Mouse (Mus musculus) cerebellum, postnatal 4 days (tissue): ENCODE measurements around the gene Iffo1.

Source experiments
- DNase-seq, 2 experiments: peaks; one replicate each; pipeline ENCODE4 v3.0.0; 2022; ENCODE audit warnings: low spot score in 2 of 2, mixed read lengths in 1 of 2

Gene Iffo1

GRCm38 (mm10) chr6:125139747-125140146 is 5.3 kb upstream of the Iffo1 start:
- no peak for DNase-seq

DNA sequence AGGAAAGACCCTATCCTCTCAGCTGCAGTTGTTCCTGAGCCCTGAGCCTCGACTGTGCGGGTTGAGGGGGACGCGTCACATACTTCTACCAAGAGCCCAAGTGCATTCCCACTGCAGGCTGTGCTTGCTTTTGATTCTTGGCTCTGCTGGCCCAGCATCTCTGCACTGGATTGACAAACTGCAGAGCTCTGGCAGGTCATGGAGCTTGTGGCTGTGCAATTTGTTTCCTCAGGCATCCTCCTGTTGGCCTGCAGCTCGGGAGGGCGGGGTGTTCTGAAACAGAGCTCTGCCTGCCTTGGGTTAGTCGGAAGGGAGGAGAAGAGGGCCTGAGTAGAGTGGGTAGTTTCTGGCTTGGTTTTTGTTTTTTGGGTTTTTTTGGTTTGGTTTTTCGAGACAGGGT is 2.6 kb upstream of the Iffo1 start:
- no peak for DNase-seq

DNA sequence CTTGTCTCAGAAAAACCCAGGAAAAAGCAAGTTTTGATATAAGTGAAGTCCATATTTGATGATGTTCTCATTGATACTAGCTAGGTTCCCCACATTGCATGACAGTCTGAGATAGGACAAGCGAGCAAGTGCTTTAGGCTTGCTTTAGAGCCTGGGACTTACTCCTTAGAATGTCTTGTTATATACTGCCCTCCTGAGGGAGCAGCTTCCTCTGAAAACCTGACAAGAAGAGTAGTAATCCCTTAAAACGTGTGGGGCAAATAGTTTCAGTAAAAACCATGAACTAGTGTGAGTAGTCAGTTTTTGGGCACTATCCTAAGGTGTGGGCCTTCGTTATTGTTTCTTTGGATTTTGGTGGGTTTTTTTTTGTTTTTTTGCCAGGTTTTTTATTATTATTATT is 1.9 kb upstream of the Iffo1 start:
- DNase-seq: no peak

DNA sequence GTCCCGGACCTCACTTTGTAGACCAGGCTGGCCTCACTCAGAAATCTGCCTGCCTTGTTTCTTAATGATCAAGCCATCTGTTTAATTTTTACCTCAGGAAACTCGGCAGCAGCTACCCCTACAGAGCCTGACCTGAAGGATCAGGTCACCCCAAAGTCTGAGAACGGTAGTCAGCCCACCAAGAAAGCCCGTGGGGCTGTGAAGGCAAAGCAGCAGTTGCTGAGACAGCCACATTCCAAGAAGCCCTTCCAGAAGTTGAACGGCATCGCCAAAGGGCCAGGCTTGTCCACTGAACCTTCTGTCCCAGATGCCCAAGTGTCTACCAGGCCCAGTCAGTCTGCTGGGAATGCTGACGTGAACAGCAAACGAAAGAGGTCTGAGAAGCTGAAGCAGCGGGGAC is 1.1 kb upstream of the Iffo1 start:
- DNase-seq: no peak

DNA sequence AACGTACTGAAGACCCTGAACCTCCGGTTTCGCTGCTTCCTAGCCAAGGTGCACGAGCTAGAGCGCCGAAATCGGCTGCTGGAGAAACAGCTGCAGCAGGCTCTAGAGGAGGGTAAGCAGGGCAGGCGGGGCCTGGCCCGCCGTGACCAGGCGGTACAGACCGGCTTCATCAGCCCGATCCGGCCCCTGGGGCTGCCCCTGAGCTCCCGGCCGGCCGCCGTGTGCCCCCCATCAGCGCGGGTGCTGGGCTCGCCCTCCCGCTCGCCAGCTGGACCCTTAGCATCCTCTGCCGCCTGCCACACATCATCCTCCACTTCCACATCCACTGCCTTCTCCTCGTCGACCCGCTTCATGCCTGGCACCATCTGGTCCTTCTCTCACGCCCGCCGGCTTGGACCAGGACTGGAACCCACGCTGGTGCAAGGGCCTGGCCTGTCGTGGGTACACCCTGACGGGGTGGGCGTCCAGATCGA is 474 bp downstream of the Iffo1 start:
- DNase-seq: no peak

- no peak for DNase-seq
These were observed 1.1 kb downstream of the Iffo1 start for GRCm38 (mm10) chr6:125146148-125146547.

DNA sequence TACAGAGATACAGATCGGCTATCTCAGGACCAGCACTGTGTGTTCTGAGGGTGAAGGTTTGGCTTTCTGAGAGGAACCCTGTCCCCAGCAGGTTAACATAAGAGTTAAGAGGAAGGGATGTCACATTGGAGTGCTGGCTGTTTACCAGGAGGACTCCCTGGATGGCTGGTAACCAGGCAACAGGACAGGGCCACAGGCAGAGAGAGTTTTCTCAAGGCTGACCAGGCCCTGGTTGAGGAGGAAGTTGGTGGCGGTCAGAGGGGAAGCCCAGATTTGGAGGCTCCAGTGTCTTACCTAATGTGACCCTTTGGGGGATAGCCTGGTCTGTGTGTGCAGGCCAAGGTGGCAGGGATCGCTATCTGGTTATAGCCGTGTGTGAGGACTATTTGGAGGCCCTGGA is 1.8 kb downstream of the Iffo1 start:
- no peak for DNase-seq

DNA sequence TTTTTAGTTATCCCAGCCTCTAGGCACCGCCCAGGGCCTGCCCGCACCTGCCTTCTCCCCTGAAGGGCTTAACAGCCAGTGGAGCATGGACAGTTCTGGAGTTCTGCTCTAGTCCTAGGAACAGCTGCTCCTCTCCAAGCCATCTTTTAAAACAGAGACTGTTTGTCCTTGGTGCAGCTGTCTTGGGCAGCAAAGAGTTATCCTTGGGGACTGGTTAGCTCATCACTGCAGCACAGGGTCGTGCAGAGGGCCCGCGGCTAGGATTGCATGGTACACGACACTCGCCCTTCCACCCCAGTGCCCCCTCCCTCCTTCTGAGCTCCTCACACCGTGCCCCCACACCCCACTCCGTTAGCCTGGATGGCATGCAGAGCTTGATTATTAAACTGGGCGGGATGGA is 2.3 kb downstream of the Iffo1 start:
- no peak for DNase-seq

DNA sequence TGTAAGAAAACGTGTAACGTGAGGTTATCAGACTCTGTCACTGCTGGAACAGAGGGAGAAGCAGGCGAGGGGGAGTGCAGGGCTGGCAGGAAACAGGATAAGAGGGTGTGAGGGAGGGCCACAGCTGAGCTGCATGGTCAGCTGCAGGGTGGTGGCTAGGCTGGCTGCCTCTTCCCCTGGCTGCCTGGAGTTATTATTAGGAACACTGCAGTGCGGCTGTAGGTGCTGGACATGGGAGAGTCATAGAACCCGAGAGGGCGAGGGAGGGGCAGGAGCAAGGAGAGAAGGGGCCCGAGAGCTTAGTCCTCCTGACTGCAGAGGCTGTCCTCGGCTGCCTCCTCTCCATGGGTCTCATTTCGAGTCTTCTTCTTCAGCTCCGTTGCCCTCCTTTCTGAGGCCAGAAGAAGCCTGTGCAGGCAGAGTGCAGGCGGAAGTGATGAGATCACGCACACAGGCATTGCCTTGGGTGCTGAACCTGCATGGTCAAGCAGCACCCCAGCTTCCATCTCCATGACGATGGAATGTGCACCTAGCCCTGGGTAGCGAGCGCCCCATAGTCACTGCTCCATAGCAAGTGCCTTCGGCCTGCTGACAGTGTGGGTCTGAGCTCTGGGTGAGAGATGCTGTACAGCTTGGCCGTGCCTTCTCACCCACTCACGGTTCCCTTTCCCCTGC is 3.3 kb downstream of the Iffo1 start:
- no peak for DNase-seq

GRCm38 (mm10) chr6:125148926-125149568 is 4.0 kb downstream of the Iffo1 start:
- no peak for DNase-seq

DNA sequence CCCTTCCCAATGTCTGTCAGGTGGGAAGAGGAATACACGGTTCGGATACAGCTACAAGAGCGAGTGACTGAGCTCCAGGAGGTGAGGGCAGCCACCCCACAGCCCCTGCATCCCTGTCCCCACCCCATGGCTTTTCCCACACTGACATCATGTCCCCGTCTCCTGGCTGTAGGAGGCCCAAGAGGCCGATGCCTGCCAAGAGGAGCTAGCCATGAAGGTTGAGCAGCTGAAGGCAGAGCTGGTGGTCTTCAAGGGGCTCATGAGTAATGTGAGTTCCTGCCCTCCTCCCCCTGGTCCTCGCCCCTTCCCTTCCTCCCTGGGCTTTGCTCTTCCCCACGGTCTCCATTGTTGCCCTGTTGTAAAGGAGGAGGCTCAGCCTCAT is 4.5 kb downstream of the Iffo1 start:
- DNase-seq: no peak

- DNase-seq: no peak
These were observed 7.4 kb downstream of the Iffo1 start for GRCm38 (mm10) chr6:125152212-125153017.

- no peak for DNase-seq
These were observed 8.0 kb downstream of the Iffo1 start for GRCm38 (mm10) chr6:125153018-125153389.

DNA sequence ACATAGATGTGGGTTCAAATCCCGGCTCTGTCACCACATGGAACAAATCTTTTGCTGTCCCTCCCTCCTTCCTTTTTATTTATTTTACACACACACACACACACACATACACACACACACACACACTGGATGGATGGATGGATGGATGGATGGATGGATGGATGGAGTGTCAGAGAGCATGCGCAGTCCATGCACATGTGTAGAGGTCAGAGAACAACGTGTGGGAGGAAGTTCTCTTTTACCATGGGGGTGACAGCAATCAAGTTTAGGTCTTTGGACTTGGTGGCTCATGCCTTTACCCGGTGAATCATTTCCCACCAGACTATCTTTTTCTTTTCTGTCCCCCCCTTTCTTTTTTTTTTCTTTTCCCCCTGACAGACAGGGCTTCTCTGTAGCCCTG is 8.6 kb downstream of the Iffo1 start:
- no peak for DNase-seq

DNA sequence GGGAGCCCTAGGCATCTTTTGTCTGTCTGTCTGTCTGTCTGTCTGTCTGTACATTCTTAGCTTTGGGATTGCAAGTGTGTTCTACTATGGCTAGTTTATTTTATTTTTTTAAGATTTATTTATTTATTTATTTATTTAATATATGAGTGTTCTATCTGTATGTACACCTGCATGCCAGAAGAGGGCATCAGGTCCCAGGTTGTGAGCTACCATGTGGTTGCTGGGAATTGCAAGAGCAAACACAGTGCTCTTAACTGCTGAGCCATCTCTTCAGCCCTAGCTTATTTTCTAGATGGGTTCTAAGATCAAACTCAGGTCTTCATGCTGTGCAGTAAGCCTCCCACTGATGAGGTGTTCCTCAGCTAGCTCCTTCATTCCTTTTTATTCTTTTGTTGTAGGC is 9.5 kb downstream of the Iffo1 start:
- no peak for DNase-seq

DNA sequence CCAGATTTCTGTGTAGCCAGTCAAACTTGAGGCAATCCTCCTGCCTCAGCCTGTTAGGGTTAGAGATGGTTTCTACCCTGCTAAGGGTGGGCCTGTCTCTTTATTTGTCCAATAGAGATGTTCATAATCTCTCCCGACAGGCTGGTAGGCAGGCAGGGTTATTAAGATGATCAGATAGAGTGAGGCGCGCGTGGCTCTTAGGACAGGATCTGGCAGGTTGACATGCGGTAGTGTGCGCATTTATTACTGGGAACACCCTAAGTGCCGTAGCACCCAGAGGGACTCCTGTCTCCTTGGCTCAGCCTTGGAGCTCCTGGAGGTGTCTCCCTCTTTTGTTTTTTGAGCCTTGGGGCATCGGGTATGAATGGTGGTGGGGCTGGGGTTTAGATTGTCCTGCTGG is 10.2 kb downstream of the Iffo1 start:
- no peak for DNase-seq

DNA sequence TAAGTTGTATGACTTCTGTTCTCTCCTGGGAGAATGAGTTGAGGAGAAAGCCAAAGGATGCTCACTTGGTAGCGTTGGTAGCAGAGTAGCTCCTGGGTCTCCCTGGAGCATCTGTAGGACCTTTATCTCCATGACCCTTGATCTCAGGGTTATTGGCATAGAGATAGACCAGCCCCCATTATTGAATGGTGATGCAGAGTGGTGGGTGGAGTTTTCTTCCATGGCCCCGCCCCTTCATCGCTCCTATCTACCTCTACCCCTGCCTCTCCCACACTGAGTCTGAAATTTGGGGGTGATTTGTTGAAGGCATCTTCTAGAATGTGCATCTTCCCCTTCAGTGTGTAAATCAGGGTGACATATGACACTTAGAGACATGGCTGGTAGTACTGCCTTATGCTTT is 11.4 kb downstream of the Iffo1 start:
- DNase-seq: no peak

DNA sequence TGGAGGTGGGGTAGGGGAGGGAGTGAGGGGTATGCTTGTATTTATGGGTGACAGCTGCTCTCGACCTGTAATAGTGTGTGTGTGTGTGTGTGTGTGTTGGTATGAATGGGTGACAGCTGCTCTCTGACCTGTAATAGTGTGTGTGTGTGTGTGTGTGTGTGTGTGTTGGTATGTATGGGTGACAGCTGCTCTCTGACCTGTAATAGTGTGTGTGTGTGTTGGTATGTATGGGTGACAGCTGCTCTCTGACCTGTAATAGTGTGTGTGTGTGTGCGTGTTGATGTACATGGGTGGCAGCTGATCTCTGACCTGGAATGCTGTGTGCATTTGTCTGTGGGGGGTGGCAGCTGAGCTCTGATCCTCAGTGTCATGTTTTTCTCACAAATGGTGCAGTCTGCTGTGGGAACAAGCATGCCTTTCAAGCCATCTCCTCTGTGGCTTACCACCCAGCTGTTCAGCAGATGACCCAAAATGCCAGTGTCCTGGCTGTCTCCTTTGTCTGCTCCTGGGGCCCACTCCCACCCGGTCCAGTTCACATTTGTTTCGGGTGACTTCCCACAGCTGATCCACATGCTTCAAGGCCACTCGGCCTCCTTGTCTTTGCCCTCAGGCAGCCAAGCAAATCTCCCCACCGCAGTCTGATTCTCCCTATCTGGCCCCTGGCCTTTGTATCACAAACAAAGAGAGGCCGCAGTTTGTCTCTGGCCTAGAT is 12.0 kb downstream of the Iffo1 start:
- DNase-seq: no peak

- DNase-seq: no peak
These were observed 14.0 kb downstream of the Iffo1 start for GRCm38 (mm10) chr6:125158944-125159492.

DNA sequence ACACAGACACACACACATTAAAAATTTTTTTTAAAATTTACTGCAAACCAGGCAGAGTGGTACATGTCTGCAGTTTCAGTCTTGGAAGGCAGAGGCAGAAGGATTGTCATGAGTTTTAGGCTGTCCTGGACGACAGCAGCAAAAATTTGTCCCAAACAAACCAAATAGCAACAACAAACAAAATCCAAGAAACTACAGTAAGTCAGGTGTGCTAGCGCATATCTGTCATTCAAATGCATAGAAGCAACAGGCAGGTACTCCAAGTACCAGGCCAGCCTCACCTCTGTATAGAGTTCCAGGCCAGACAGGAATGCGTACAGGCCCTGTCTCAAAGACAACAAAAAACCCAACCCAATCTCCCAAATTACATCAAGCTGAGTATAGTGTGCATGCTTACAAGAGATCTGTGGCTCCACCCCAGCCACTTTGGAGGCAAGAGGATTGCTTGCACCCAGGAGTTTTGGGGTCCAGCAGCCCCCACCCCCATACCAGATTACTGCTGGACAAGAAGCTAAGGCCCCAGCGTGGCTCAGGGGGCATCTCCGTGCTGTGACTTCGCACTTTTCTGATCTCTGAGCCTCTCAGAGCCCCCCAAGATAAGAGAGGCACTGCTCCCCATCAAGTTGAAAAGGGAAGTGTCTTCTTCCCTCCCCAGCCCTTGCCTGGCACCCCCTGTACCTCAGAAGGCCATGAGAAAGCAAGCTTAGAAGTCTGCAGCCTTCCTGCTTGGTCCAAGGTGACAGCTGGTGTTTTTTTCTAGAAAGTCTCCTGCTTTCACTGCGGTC is 14.9 kb downstream of the Iffo1 start:
- no peak for DNase-seq

- DNase-seq: no peak
These were observed 15.5 kb downstream of the Iffo1 start for GRCm38 (mm10) chr6:125160558-125160853.
